Mouse (Mus musculus) CH12.LX (cell line): Measurements from ENCODE around the gene Slc38a2.
A peak's percentile ranks its signal among the peaks of the same experiment; 100 is the strongest.

Experiments
- CTCF ChIP-seq, 2 experiments: IDR thresholded peaks in 1 of 2; conservative IDR thresholded peaks in 1 of 2; 2 replicates each; pipeline ENCODE4 v1.5.1; 2011 to 2012; ENCODE audit warnings: low read depth in 2 of 2, low read length in 2 of 2, improper control_type of control experiment in 1 of 2, inconsistent platforms in 1 of 2, mild to moderate bottlenecking in 1 of 2, moderate library complexity in 1 of 2
- E2F4 ChIP-seq: IDR thresholded peaks from 2 replicates; pipeline ENCODE4 v1.6.1; 2011; ENCODE audit warnings: low read depth, low read length, improper control_type of control experiment; ENCODE audit not compliant: insufficient replicate concordance
- JUN ChIP-seq: IDR thresholded peaks from 2 replicates; pipeline ENCODE4 v1.6.1; 2011; ENCODE audit warnings: low read depth, mild to moderate bottlenecking, low read length, improper control_type of control experiment, moderate library complexity; ENCODE audit not compliant: insufficient read depth
- MAFK ChIP-seq: IDR thresholded peaks from 2 replicates; pipeline ENCODE4 v1.6.1; 2011; ENCODE audit warnings: low read length, improper control_type of control experiment; ENCODE audit not compliant: insufficient replicate concordance
- MXI1 ChIP-seq: IDR thresholded peaks from 2 replicates; pipeline ENCODE4 v1.6.1; 2011; ENCODE audit warnings: mild to moderate bottlenecking, low read depth, low read length, improper control_type of control experiment
- USF1 ChIP-seq: IDR thresholded peaks from 2 replicates; pipeline ENCODE4 v1.6.1; 2014; ENCODE audit warnings: low read depth, mild to moderate bottlenecking, inconsistent platforms, low read length, improper control_type of control experiment

GRCm38 (mm10) chr15:96638173-96638572 lies 61.4 kb downstream of the Slc38a2 start:
- TF ChIP-seq USF1 = peak; percentile 55
- TF ChIP-seq E2F4 = no peak
- peak; percentile 43 for TF ChIP-seq JUN
- peak; percentile 93 for TF ChIP-seq MXI1
- no peak for TF ChIP-seq CTCF (conservative IDR thresholded peaks at IDR 0.05 in 1 of 2, IDR thresholded peaks at IDR 0.05 in 1 of 2; ENCODE audit: low read depth in 2 of 2, low read length in 2 of 2)
- no peak for TF ChIP-seq MAFK
